Mouse (Mus musculus) kidney, adult 2 months (tissue): ENCODE data around the gene Dus2.

Experiments used
- CTCF ChIP-seq: fragments of 200-500 bp; conservative IDR thresholded peaks from 2 replicates; pipeline ENCODE4 v1.5.1; 2011; ENCODE audit warnings: low read depth, mild to moderate bottlenecking, control low read depth, low read length, moderate library complexity, mixed read lengths; ENCODE audit not compliant: insufficient read depth, insufficient read length
- POLR2A ChIP-seq: fragments of 200-500 bp; IDR thresholded peaks from one replicate; pipeline ENCODE4 v1.6.1; 2011; ENCODE audit warnings: low read depth, low read length, control low read depth

- TF ChIP-seq CTCF (no peak), POLR2A (no peak)
Measured at GRCm38 (mm10) chr8:106007135-106007534, 16.0 kb downstream of the Dus2 start.
